Mouse (Mus musculus): ENCODE data around the gene Erfe. TPM values are rescaled to one million over a fixed set of nuclear protein-coding genes. Genes with fewer than 3 reads are reported as not detected.

The Erfe gene
- under 1 TPM in 1 of 2 experiments, not detected in 1; 0.07 TPM for polyA plus RNA-seq (2012; fragmentation: generic; extraction: Trizol)

GRCm38 (mm10) chr1:91366215-91367108 is at the start of gene Erfe:
Gene Erfe, plus strand, starts transcription at chr1:91366430.

GRCm38 (mm10) chr1:91321760-91322438 is 44.3 kb upstream of the Erfe start, which contains the start of gene Espnl:
Gene Espnl, plus strand, starts transcription at chr1:91322075.

DNA sequence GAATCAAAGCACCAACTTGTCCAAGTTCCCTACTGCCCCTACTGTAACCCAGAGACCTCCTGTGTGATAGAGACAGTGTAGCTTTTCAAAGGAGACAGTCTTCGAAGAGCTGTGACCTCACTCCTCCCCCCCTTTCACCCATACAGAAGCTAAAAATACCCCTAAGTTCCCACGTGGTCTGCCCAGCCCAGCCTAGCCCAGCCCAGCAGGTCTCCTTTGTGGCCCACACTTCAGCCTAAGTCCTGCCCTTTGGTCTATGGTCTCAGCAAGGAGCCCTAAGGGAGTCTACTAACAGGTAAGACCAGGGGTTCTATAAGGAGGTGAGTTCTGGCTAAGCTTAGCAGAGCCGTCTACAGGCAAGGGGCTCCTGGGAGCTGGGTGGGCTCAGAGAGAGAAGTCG is 15.4 kb upstream of the Erfe start, which contains the start of gene Klhl30:
Klhl30 (plus strand) TSS at position 176 of the 400 bp plus-strand sequence.

GRCm38 (mm10) chr1:91398260-91399062 is 32.2 kb downstream of the Erfe start, which contains the start of gene Ilkap:
Gene Ilkap, minus strand, starts transcription at chr1:91398815.

GRCm38 (mm10) chr1:91413898-91414594 is 47.8 kb downstream of the Erfe start, which contains the start of gene Hes6:
Gene Hes6, minus strand, starts transcription at chr1:91414038.

Other genes starting within 250 kb of the Erfe start
- gene Rbm44, start 221.3 kb upstream of the Erfe start, polyA plus RNA-seq (2012; fragmentation: generic; extraction: Trizol): not detected
- gene Ramp1, start 186.6 kb upstream of the Erfe start, polyA plus RNA-seq (2012; fragmentation: generic; extraction: Trizol): under 1 TPM in 1 of 2 experiments, not detected in 1; 0.02 TPM
- 10 to 100 TPM; 12.7 to 24.1 TPM for gene Ube2f, start 116.1 kb upstream of the Erfe start, polyA plus RNA-seq (2012; fragmentation: generic; extraction: Trizol)
- gene Scly, start 68.1 kb upstream of the Erfe start, polyA plus RNA-seq (2012; fragmentation: generic; extraction: Trizol): 10 to 100 TPM in 1 of 2 experiments, 1 to 10 TPM in 1; 8.1 to 11.2 TPM
- under 1 TPM; 0.02 to 0.33 TPM for gene Espnl, start 44.4 kb upstream of the Erfe start, polyA plus RNA-seq (2012; fragmentation: generic; extraction: Trizol)
- under 1 TPM; 0.04 to 0.57 TPM for gene Klhl30, start 15.4 kb upstream of the Erfe start, polyA plus RNA-seq (2012; fragmentation: generic; extraction: Trizol)
- gene Ilkap, start 32.4 kb downstream of the Erfe start, polyA plus RNA-seq (2012; fragmentation: generic; extraction: Trizol): 10 to 100 TPM; 47.7 to 64.5 TPM
- 10 to 100 TPM; 29.4 to 52.4 TPM for gene Hes6, start 47.6 kb downstream of the Erfe start, polyA plus RNA-seq (2012; fragmentation: generic; extraction: Trizol)
- gene Per2, start 92.9 kb downstream of the Erfe start, polyA plus RNA-seq (2012; fragmentation: generic; extraction: Trizol): 1 to 10 TPM in 1 of 2 experiments, under 1 TPM in 1; 0.07 to 2.8 TPM
- gene Traf3ip1, start 128.2 kb downstream of the Erfe start, polyA plus RNA-seq (2012; fragmentation: generic; extraction: Trizol): 1 to 10 TPM; 1.4 to 4.3 TPM
- 1 to 10 TPM; 5.1 to 7.5 TPM for gene Asb1, start 174.1 kb downstream of the Erfe start, polyA plus RNA-seq (2012; fragmentation: generic; extraction: Trizol)